Comparison of ENCODE assay signal across 22 mouse cellular contexts in the genomic region with DNA sequence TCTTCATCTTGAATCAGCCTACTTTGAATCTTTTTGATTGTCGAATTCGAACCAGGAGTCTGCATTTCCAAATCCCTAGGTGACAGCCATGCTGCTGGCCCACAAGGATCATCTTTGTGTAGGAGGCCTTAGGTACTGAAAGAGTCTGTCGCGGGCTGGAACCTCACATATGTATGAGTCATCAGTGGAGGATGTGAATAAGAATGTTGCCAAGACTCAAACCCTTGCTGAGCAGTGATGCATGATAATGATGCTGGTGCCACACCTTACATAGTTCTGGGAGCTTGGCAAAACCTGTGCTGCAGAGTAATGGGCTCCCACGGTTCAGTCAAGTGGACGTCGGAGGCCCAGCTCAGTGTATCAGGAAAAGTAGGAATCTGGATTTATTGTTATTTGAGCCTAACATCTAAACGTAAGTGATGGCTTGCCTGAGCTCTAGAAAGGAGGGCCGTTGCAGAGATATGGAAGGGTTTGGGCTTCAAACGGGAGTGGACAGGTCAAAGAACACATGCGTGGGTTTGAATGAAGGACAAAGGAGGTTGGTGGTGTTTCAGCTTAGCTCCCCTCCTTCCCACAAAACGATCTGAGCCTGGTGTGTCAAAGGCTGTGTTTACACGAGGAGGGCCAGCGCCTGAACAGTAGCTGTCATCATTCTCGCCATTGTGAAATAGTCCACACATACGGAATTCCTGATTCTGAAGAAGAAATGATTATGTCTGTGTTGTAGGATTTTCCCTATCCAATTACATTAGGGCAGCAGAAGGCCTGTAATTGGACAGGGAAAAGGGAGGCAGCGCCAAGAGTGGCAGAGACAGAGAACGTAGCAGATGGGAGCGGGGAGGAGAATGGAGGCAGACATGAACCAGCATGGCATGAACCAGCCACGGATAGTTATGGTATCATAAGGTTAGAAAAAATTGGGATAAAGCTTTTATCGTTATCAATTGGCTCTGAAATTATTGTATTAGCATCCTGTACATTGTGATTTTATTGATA. TPM values are rescaled to one million over a fixed set of nuclear protein-coding genes. Genes with fewer than 3 reads are reported as not detected.
DNase-seq lines count a peak whose midpoint lies in the region; ATAC-seq lines count a peak whose summit lies in the region.
"Had no signal": no experiment of that assay in that cellular context is flagged by ENCODE, and none has a peak within 500 bp of the region (broad histone marks: within the 10 kb centered on the region; RNA-seq: fewer than 3 reads in every experiment).

No protein-coding gene starts in this region.

- H3K9me3 ChIP-seq in forebrain, embryonic 15.5 days, result no peaks in the 10 kb centered on the region
- no peaks in the 10 kb centered on the region; the same call in 1 of the 2 replicates for H3K9me3 ChIP-seq in forebrain, embryonic 11.5 days (ENCODE audit: control insufficient read depth, low read length)
- no peaks in the 10 kb centered on the region for H3K9me3 ChIP-seq in liver, embryonic 16.5 days (replicated peaks; ENCODE audit: control insufficient read depth, low read length)
- H3K9me3 ChIP-seq: embryonic facial prominence, embryonic 15.5 days; intestine, embryonic 15.5 days had no signal

- no peak overlapping the region for H3K9ac ChIP-seq in forebrain, embryonic 15.5 days (replicated peaks)
- no peak overlapping the region for H3K9ac ChIP-seq in forebrain, embryonic 11.5 days (ENCODE audit: low read length)
- H3K9ac ChIP-seq in liver, embryonic 16.5 days (ENCODE audit: low read depth, low read length), result no peak overlapping the region
- H3K9ac ChIP-seq: embryonic facial prominence, embryonic 15.5 days; heart, embryonic 12.5 days; intestine, embryonic 15.5 days had no signal

- H3K27me3 ChIP-seq in forebrain, embryonic 15.5 days, result no peaks in the 10 kb centered on the region
- H3K27me3 ChIP-seq in forebrain, embryonic 11.5 days (ENCODE audit: control insufficient read depth, insufficient read depth, low read length), result no peaks in the 10 kb centered on the region
- no peaks in the 10 kb centered on the region for H3K27me3 ChIP-seq in liver, embryonic 16.5 days (ENCODE audit: control insufficient read depth, insufficient read depth, low read depth, low read length)
- H3K27me3 ChIP-seq: embryonic facial prominence, embryonic 15.5 days; heart, embryonic 12.5 days; intestine, embryonic 15.5 days had no signal

- 75% methylated on average over 21 of the region's 21 CpGs for WGBS in forebrain, embryonic 15.5 days
- 90% methylated on average over 21 of the region's 21 CpGs for WGBS in forebrain, embryonic 11.5 days
- WGBS in liver, embryonic 16.5 days (ENCODE audit: insufficient replicate concordance), result 63% methylated on average over 21 of the region's 21 CpGs

- DNase-seq in forebrain, embryonic 11.5 days (ENCODE audit: low spot score), result no peak
- peak; percentile 14 to 89 for DNase-seq in left cerebral cortex, postnatal 25 days (ENCODE audit: low spot score in 2 of 2)
- no peak for DNase-seq in left cerebral cortex, postnatal 10 days (ENCODE audit: extremely low spot score in 1 of 2, low spot score in 2 of 2)
- DNase-seq in Muller cell, postnatal 12 days (ENCODE audit: inconsistent ontology term), result peak; percentile 66
- no peak for DNase-seq in adrenal gland, adult 2 months
- DNase-seq in urinary bladder, postnatal 36 days (ENCODE audit: low spot score in 2 of 2), result no peak
- DNase-seq: adrenal gland, adult 8-10 months; kidney, postnatal 36 days; lung, postnatal 10 days; spleen, adult 18-20 months; thymus, adult 18-20 months had no signal

- no peaks in the 10 kb centered on the region for H3K4me1 ChIP-seq in forebrain, embryonic 15.5 days
- H3K4me1 ChIP-seq in forebrain, embryonic 11.5 days (replicated peaks; ENCODE audit: control insufficient read depth, insufficient read depth, low read length), result no peaks in the 10 kb centered on the region
- peaks cover 3% of the 10 kb centered on the region for H3K4me1 ChIP-seq in liver, embryonic 16.5 days (ENCODE audit: control insufficient read depth, low read depth, low read length)
- H3K4me1 ChIP-seq: embryonic facial prominence, embryonic 15.5 days; heart, embryonic 12.5 days; hindbrain, embryonic 10.5 days; intestine, embryonic 15.5 days had no signal

- intact Hi-C loops in left cerebral cortex, postnatal 25 days (cut with DNase I), result no loop called here
- intact Hi-C loops in left cerebral cortex, postnatal 10 days (cut with DNase I), result no loop called here

- H3K27ac ChIP-seq in forebrain, embryonic 15.5 days (replicated peaks), result no peak overlapping the region
- H3K27ac ChIP-seq in forebrain, embryonic 11.5 days (ENCODE audit: low read depth, low read length), result no peak overlapping the region
- H3K27ac ChIP-seq in liver, embryonic 16.5 days (ENCODE audit: low read length), result 0 out of 2 replicates have a peak overlapping the region, but pooled peaks have one; percentile 45
- H3K27ac ChIP-seq: embryonic facial prominence, embryonic 15.5 days; hindbrain, embryonic 10.5 days; intestine, embryonic 15.5 days had no signal

- H3K4me3 ChIP-seq in forebrain, embryonic 15.5 days, result no peak overlapping the region
- H3K4me3 ChIP-seq in forebrain, embryonic 11.5 days (ENCODE audit: low read depth, low read length), result no peak overlapping the region
- H3K4me3 ChIP-seq in liver, embryonic 16.5 days (ENCODE audit: low read depth, low read length), result no peak overlapping the region
- H3K4me3 ChIP-seq: embryonic facial prominence, embryonic 15.5 days; heart, embryonic 12.5 days; hindbrain, embryonic 10.5 days; intestine, embryonic 15.5 days; myocyte had no signal

- H3K4me2 ChIP-seq in forebrain, embryonic 15.5 days (replicated peaks), result no peak overlapping the region
- no peak overlapping the region for H3K4me2 ChIP-seq in forebrain, embryonic 11.5 days (ENCODE audit: low read depth, low read length, severe bottlenecking)
- no peak overlapping the region for H3K4me2 ChIP-seq in liver, embryonic 16.5 days (ENCODE audit: low read depth, low read length)
- H3K4me2 ChIP-seq: embryonic facial prominence, embryonic 15.5 days; heart, embryonic 12.5 days; intestine, embryonic 15.5 days; midbrain, embryonic 11.5 days had no signal

- ATAC-seq in forebrain, embryonic 15.5 days (replicated peaks), result peak; percentile 72; the same call in 1 of the 2 replicates
- no peak for ATAC-seq in forebrain, embryonic 11.5 days (replicated peaks; ENCODE audit: low FRiP score)
- ATAC-seq in liver, embryonic 16.5 days (ENCODE audit: low read depth), result peak; percentile 76
- ATAC-seq: intestine, embryonic 15.5 days had no signal

- H3K36me3 ChIP-seq in forebrain, embryonic 15.5 days, result no peaks in the 10 kb centered on the region
- no peaks in the 10 kb centered on the region for H3K36me3 ChIP-seq in forebrain, embryonic 11.5 days (ENCODE audit: control insufficient read depth, insufficient read depth, low read length)
- H3K36me3 ChIP-seq in liver, embryonic 16.5 days (ENCODE audit: control insufficient read depth, insufficient read depth), result no peaks in the 10 kb centered on the region; the same call in 1 of the 2 replicates
- H3K36me3 ChIP-seq: embryonic facial prominence, embryonic 15.5 days; heart, embryonic 12.5 days; hindbrain, embryonic 10.5 days; intestine, embryonic 15.5 days had no signal

RNA-seq across cellular contexts. Expression of a gene that starts 24.7 kb away (rescaled TPM):
- polyA plus RNA-seq in forebrain, embryonic 15.5 days (2015; fragmentation: Nextera tagmentation; extraction: Ambion mirVana), result 8.0 and 9.0 TPM in 2 replicates
- polyA plus RNA-seq in forebrain, embryonic 11.5 days (2014; fragmentation: Nextera tagmentation; extraction: Ambion mirVana), result 2.9 and 3.3 TPM in 2 replicates
- total RNA-seq in left cerebral cortex, postnatal 25 days (2021), result 10 to 100 TPM; 76.0 to 79.6 TPM
- 10 to 100 TPM; 48.4 to 51.9 TPM for total RNA-seq in left cerebral cortex, postnatal 10 days (2021)
- polyA plus RNA-seq in liver, embryonic 16.5 days (2015; fragmentation: Nextera tagmentation; extraction: Ambion mirVana), result 33.6 and 35.9 TPM in 2 replicates
- total RNA-seq in adrenal gland, adult 2 months (2021), result 10 to 100 TPM; 16.7 to 20.8 TPM
- 3.2 and 3.6 TPM in 2 replicates for polyA plus RNA-seq in adrenal gland, adult 2 months (2012; rRNA removed)

RNA-seq across cellular contexts. Expression of a gene that starts 37.5 kb away (rescaled TPM):
- polyA plus RNA-seq in forebrain, embryonic 15.5 days (2015; fragmentation: Nextera tagmentation; extraction: Ambion mirVana), result 0.34 and 0.52 TPM in 2 replicates
- polyA plus RNA-seq in forebrain, embryonic 11.5 days (2014; fragmentation: Nextera tagmentation; extraction: Ambion mirVana), result 0.04 and 0.19 TPM in 2 replicates
- total RNA-seq in left cerebral cortex, postnatal 25 days (2021), result under 1 TPM; 0.25 to 0.50 TPM
- total RNA-seq in left cerebral cortex, postnatal 10 days (2021), result 1 to 10 TPM; 1.4 to 2.2 TPM
- polyA plus RNA-seq in liver, embryonic 16.5 days (2015; fragmentation: Nextera tagmentation; extraction: Ambion mirVana), result 0.08 TPM in 1 of 2 replicates, not detected in the other
- total RNA-seq in adrenal gland, adult 2 months (2021), result not detected
- polyA plus RNA-seq in adrenal gland, adult 2 months (2012; rRNA removed), result not detected in 2 replicates
- total RNA-seq: adrenal gland, adult 8-10 months; common myeloid progenitor, adult 5-6 weeks; gastrocnemius, adult 8-10 months had no signal
- polyA plus RNA-seq: midbrain, embryonic 11.5 days had no signal

RNA-seq across cellular contexts. Expression of a gene that starts 49.2 kb away (rescaled TPM):
- 0.19 and 0.47 TPM in 2 replicates for polyA plus RNA-seq in forebrain, embryonic 15.5 days (2015; fragmentation: Nextera tagmentation; extraction: Ambion mirVana)
- polyA plus RNA-seq in forebrain, embryonic 11.5 days (2014; fragmentation: Nextera tagmentation; extraction: Ambion mirVana), result 0.35 TPM in 1 of 2 replicates, not detected in the other
- total RNA-seq in left cerebral cortex, postnatal 25 days (2021), result under 1 TPM in 1 of 2 experiments, not detected in 1; 0.25 TPM
- total RNA-seq in left cerebral cortex, postnatal 10 days (2021), result not detected
- not detected in 2 replicates for polyA plus RNA-seq in liver, embryonic 16.5 days (2015; fragmentation: Nextera tagmentation; extraction: Ambion mirVana)
- not detected for total RNA-seq in adrenal gland, adult 2 months (2021)
- not detected in 2 replicates for polyA plus RNA-seq in adrenal gland, adult 2 months (2012; rRNA removed)
- total RNA-seq: common myeloid progenitor, adult 5-6 weeks; gastrocnemius, adult 8-10 months had no signal
- polyA plus RNA-seq: heart, embryonic 12.5 days; limb, embryonic 11.5 days had no signal

Comparison
In these comparisons a context has a peak if more than half of its experiments do, and no peak if none do; other contexts are left out.
1. DNase-seq: peak in left cerebral cortex, postnatal 25 days (2 of 2) and Muller cell, postnatal 12 days (single experiment); none in forebrain, embryonic 11.5 days (single experiment), left cerebral cortex, postnatal 10 days (0 of 2), adrenal gland, adult 2 months (single experiment) and urinary bladder, postnatal 36 days (0 of 2).